Mouse (Mus musculus) CH12.LX (cell line): ENCODE results near the gene Fhl3. TPM values are rescaled to one million over a fixed set of nuclear protein-coding genes. Genes with fewer than 3 reads are reported as not detected.

Experiments
- DNase-seq: peaks from one replicate; pipeline ENCODE4 v3.0.0-alpha.2; 2013; ENCODE audit errors: extremely low read depth
- H3K27ac ChIP-seq: 2 replicates; pipeline ENCODE4 v1.5.1; 2012; ENCODE audit warnings: low read depth, mild to moderate bottlenecking, control low read depth, moderate library complexity; ENCODE audit not compliant: insufficient read depth
- H3K27me3 ChIP-seq: replicated peaks from 2 replicates; pipeline ENCODE3; 2012; ENCODE audit warnings: inconsistent platforms
- H3K36me3 ChIP-seq, 2 experiments: replicated peaks in 1 of 2; 2 replicates each; pipeline versions ENCODE3 to v1.6.1; 2012; ENCODE audit warnings: inconsistent platforms in 1 of 2, low read length in 1 of 2, mild to moderate bottlenecking in 1 of 2, mixed read lengths in 1 of 2, moderate library complexity in 1 of 2; ENCODE audit not compliant: control insufficient read depth in 1 of 2, insufficient read depth in 1 of 2
- H3K4me1 ChIP-seq, 2 experiments: 2 replicates each; pipeline ENCODE4 v1.6.1; 2012; ENCODE audit warnings: inconsistent platforms in 1 of 2, moderate library complexity in 1 of 2; ENCODE audit not compliant: insufficient read depth in 2 of 2, control insufficient read depth in 1 of 2
- H3K4me2 ChIP-seq: 2 replicates; pipeline ENCODE4 v1.6.1; 2012; ENCODE audit warnings: low read depth, mild to moderate bottlenecking, control low read depth; ENCODE audit not compliant: poor library complexity, insufficient read depth, severe bottlenecking
- H3K4me3 ChIP-seq, 3 experiments: fragments of 150-350 bp in 1 of 3; sonication (generic) in 1 of 3; replicated peaks in 1 of 3; 2 replicates each; pipeline versions ENCODE3 to v1.5.1; 2011 to 2012; ENCODE audit warnings: low read depth in 2 of 3, low read length in 2 of 3, mild to moderate bottlenecking in 2 of 3, moderate library complexity in 2 of 3, control low read depth in 1 of 3, improper control_type of control experiment in 1 of 3, inconsistent platforms in 1 of 3, mixed read lengths in 1 of 3; ENCODE audit not compliant: poor library complexity in 1 of 3
- H3K79me2 ChIP-seq: replicated peaks from 2 replicates; pipeline ENCODE4 v1.6.1; 2012; ENCODE audit warnings: mild to moderate bottlenecking, moderate library complexity; ENCODE audit not compliant: control insufficient read depth, poor library complexity, insufficient read depth, severe bottlenecking; ENCODE audit errors: extremely low read depth
- H3K9ac ChIP-seq: 2 replicates; pipeline ENCODE4 v1.6.1; 2012; ENCODE audit warnings: low read depth, mild to moderate bottlenecking, control low read depth, moderate library complexity; ENCODE audit not compliant: insufficient read depth
- H3K9me3 ChIP-seq: replicated peaks from 2 replicates; pipeline ENCODE3; 2012; ENCODE audit warnings: low read length, inconsistent platforms, mixed read lengths
- CHD2 ChIP-seq: IDR thresholded peaks from 2 replicates; pipeline ENCODE4 v1.6.1; 2011; ENCODE audit warnings: low read length, improper control_type of control experiment
- E2F4 ChIP-seq: IDR thresholded peaks from 2 replicates; pipeline ENCODE4 v1.6.1; 2011; ENCODE audit warnings: low read depth, low read length, improper control_type of control experiment; ENCODE audit not compliant: insufficient replicate concordance
- IRF4 ChIP-seq: IDR thresholded peaks from 2 replicates; pipeline ENCODE4 v1.6.1; 2014; ENCODE audit warnings: low read depth, mild to moderate bottlenecking, inconsistent platforms, low read length, improper control_type of control experiment
- MAX ChIP-seq: IDR thresholded peaks from 2 replicates; pipeline ENCODE4 v1.6.1; 2011; ENCODE audit warnings: low read length, improper control_type of control experiment
- MAZ ChIP-seq: IDR thresholded peaks from 2 replicates; pipeline ENCODE4 v1.6.1; 2012; ENCODE audit warnings: low read depth, mild to moderate bottlenecking, inconsistent platforms, low read length, improper control_type of control experiment, moderate library complexity
- MEF2A ChIP-seq: IDR thresholded peaks from 2 replicates; pipeline ENCODE4 v1.6.1; 2014; ENCODE audit warnings: low read depth, mild to moderate bottlenecking, inconsistent platforms, low read length, improper control_type of control experiment, borderline replicate concordance
- MXI1 ChIP-seq: IDR thresholded peaks from 2 replicates; pipeline ENCODE4 v1.6.1; 2011; ENCODE audit warnings: mild to moderate bottlenecking, low read depth, low read length, improper control_type of control experiment
- RAD21 ChIP-seq: IDR thresholded peaks from 2 replicates; pipeline ENCODE4 v1.6.1; 2011; ENCODE audit warnings: low read depth, mild to moderate bottlenecking, low read length, improper control_type of control experiment, moderate library complexity
- RCOR1 ChIP-seq: conservative IDR thresholded peaks from 2 replicates; pipeline ENCODE4 v1.6.1; 2012; ENCODE audit warnings: low read depth, mild to moderate bottlenecking, inconsistent platforms, low read length, improper control_type of control experiment
- SIN3A ChIP-seq: IDR thresholded peaks from 2 replicates; pipeline ENCODE4 v1.6.1; 2012; ENCODE audit warnings: low read length, improper control_type of control experiment, inconsistent platforms
- UBTF ChIP-seq: IDR thresholded peaks from 2 replicates; pipeline ENCODE4 v1.6.1; 2012; ENCODE audit warnings: low read depth, mild to moderate bottlenecking, inconsistent platforms, low read length, improper control_type of control experiment, moderate library complexity
- USF1 ChIP-seq: IDR thresholded peaks from 2 replicates; pipeline ENCODE4 v1.6.1; 2014; ENCODE audit warnings: low read depth, mild to moderate bottlenecking, inconsistent platforms, low read length, improper control_type of control experiment
- ZC3H11A ChIP-seq: IDR thresholded peaks from 2 replicates; pipeline ENCODE4 v1.6.1; 2012; ENCODE audit warnings: low read depth, mild to moderate bottlenecking, inconsistent platforms, low read length, improper control_type of control experiment
- dilution Hi-C: fragments of 300-500 bp; cut with MboI; formaldehyde crosslinking; loops from 2 replicates; pipeline ENCODE4 v1.14.3; 2020; ENCODE audit warnings: low sequenced_read_pairs; ENCODE audit not compliant: extremely low pct_unique_long_range_greater_than_20kb, extremely low pct_ligation_motif_present
- in situ Hi-C: fragments of 300-500 bp; cut with MboI; formaldehyde crosslinking; loops from 3 replicates; pipeline ENCODE4 v1.14.3; 2019; ENCODE audit warnings: low sequenced_read_pairs, low pct_ligation_motif_present, low pct_unique_long_range_greater_than_20kb, mixed read lengths
- polyA plus RNA-seq: library from polyadenylated mRNA; unstranded; fragments of >175 nt; gene quantifications from 2 replicates; pipeline ENCODE4 v1.2.1, GENCODE M21; 2012; ENCODE audit warnings: low read depth; ENCODE audit not compliant: insufficient read length
- total RNA-seq, 2 experiments: library from RNA; depleted of rRNA; stranded (reverse); fragments of 300-350 nt in 1 of 2; fragments of >200 nt in 1 of 2; gene quantifications; 2 replicates each; pipeline ENCODE4 v1.2.3; 2012 to 2014

The Fhl3 gene
- total and polyA plus RNA-seq, 3 experiments, result 4.1 to 20.8 (median 10.8) TPM

- 0 out of 2 replicates have a peak, but pooled peaks have one; percentile 24 for TF ChIP-seq E2F4
- TF ChIP-seq IRF4, result peak; percentile 60
- TF ChIP-seq SIN3A, result peak; percentile 92; the same call in 1 of the 2 replicates
- TF ChIP-seq MEF2A, result peak; percentile 38
- no peak for TF ChIP-seq USF1
- no peak for TF ChIP-seq UBTF
- TF ChIP-seq RAD21, result no peak
- TF ChIP-seq, all 38 proteins: peak for 21
Observed at GRCm38 (mm10) chr4:124693135-124693894, 7.2 kb upstream of the Fhl3 start, which contains the start of gene Utp11 (continued).

- Histone ChIP-seq H3K4me1 (peaks cover 4 to 41% of the 10 kb centered on the region in 2 experiments; a peak in 3 of 4 replicates), H3K27ac (0 out of 2 replicates have a peak overlapping the region, but pooled peaks have one; percentile 44), H3K36me3 (peaks cover 0 to 6% of the 10 kb centered on the region in 2 experiments), H3K79me2 (peaks cover 38% of the 10 kb centered on the region), H3K9ac (peak overlapping the region; percentile 35; the same call in 1 of the 2 replicates), H3K9me3 (peaks cover 2% of the 10 kb centered on the region), H3K4me2 (no peak overlapping the region), H3K27me3 (no peaks in the 10 kb centered on the region), H3K4me3 (no peak overlapping the region)
- in situ Hi-C loops (no loop called here), dilution Hi-C loops (no loop called here)
- no peak for DNase-seq
- TF ChIP-seq CHD2 (no peak), MXI1 (no peak)
Observed at GRCm38 (mm10) chr4:124694572-124694971, 5.9 kb upstream of the Fhl3 start.

- in situ Hi-C loops, result no loop called here
- Histone ChIP-seq H3K79me2 (peaks cover 24% of the 10 kb centered on the region), H3K4me3 (peak overlapping the region in 2 of 3 experiments; percentile 8 to 29), H3K9ac (peak overlapping the region; percentile 6; the same call in 1 of the 2 replicates), H3K27me3 (no peaks in the 10 kb centered on the region), H3K27ac (peak overlapping the region; percentile 19; the same call in 1 of the 2 replicates), H3K9me3 (peaks cover 2% of the 10 kb centered on the region), H3K4me1 (peaks cover 3 to 38% of the 10 kb centered on the region in 2 experiments; a peak in 3 of 4 replicates), H3K36me3 (peaks cover 0 to 1% of the 10 kb centered on the region in 2 experiments), H3K4me2 (peak overlapping the region; percentile 14; the same call in 1 of the 2 replicates)
- DNase-seq, result no peak
- dilution Hi-C loops, result no loop called here
- TF ChIP-seq ZC3H11A (no peak), MAZ (0 out of 2 replicates have a peak, but pooled peaks have one; percentile 40), MAX (peak; percentile 39; the same call in 1 of the 2 replicates), RCOR1 (no peak)
Observed at GRCm38 (mm10) chr4:124695786-124696516, 4.5 kb upstream of the Fhl3 start.
